Mouse (Mus musculus): ENCODE data around the gene Gm572. TPM values are rescaled to one million over a fixed set of nuclear protein-coding genes. Genes with fewer than 3 reads are reported as not detected.

Gene Gm572
- total and polyA plus RNA-seq, 2 experiments from 2014 or later: 0.70 to 1.0 TPM

GRCm38 (mm10) chr4:148625756-148626622 is 17.1 kb upstream of the Gm572 start:
- H3K27ac ChIP-seq (ENCODE audit: low read depth): peak overlapping the region; percentile 99
- no peaks in the 10 kb centered on the region for H3K9me3 ChIP-seq (replicated peaks; ENCODE audit: control insufficient read depth, low read length)
- peak overlapping the region; percentile 74 for H3K4me2 ChIP-seq (ENCODE audit: low read depth, low read length)
- WGBS: under 1% methylated on average over 57 of the region's 57 CpGs
- H3K4me3 ChIP-seq (ENCODE audit: low read depth, low read length): peak overlapping the region; percentile 91
- peaks cover 42% of the 10 kb centered on the region for H3K36me3 ChIP-seq (replicated peaks; ENCODE audit: control insufficient read depth, insufficient read depth, low read length)
- DNase-seq (ENCODE audit: low spot score): peak; percentile 64
- H3K9ac ChIP-seq (replicated peaks; ENCODE audit: low read depth, low read length): peak overlapping the region; percentile 97
- ATAC-seq (ENCODE audit: insufficient read depth, low read depth): peak; percentile 57
- no peaks in the 10 kb centered on the region for H3K27me3 ChIP-seq (ENCODE audit: control insufficient read depth, insufficient read depth, low read length)
- H3K4me1 ChIP-seq (ENCODE audit: control insufficient read depth, insufficient read depth): peaks cover 14% of the 10 kb centered on the region; the same call in 1 of the 2 replicates
- TF ChIP-seq EP300 (IDR thresholded peaks at IDR 0.05; ENCODE audit: low read depth) (no peak), CTCF (IDR thresholded peaks at IDR 0.05; ENCODE audit: low read depth) (no peak)

GRCm38 (mm10) chr4:148626623-148627185 is 16.4 kb upstream of the Gm572 start, which contains the start of gene Tardbp:
Gene Tardbp, minus strand, starts transcription at chr4:148627019.
- under 1% methylated on average over 51 of the region's 51 CpGs for whole genome bisulfite sequencing
- Histone ChIP-seq H3K27ac (ENCODE audit: low read depth) (peak within 1 kb of the TSS; percentile 99), H3K4me2 (ENCODE audit: low read depth, low read length) (peak within 1 kb of the TSS; percentile 74), H3K36me3 (replicated peaks; ENCODE audit: control insufficient read depth, insufficient read depth, low read length) (peaks cover 35% of the 10 kb centered on the region), H3K27me3 (ENCODE audit: control insufficient read depth, insufficient read depth, low read length) (no peaks in the 10 kb centered on the region), H3K4me1 (ENCODE audit: control insufficient read depth, insufficient read depth) (peaks cover 14% of the 10 kb centered on the region; the same call in 1 of the 2 replicates), H3K4me3 (ENCODE audit: low read depth, low read length) (peak within 1 kb of the TSS; percentile 91), H3K9ac (replicated peaks; ENCODE audit: low read depth, low read length) (peak within 1 kb of the TSS; percentile 97), H3K9me3 (replicated peaks; ENCODE audit: control insufficient read depth, low read length) (no peaks in the 10 kb centered on the region)
- DNase-seq (ENCODE audit: low spot score) (peak; percentile 93), ATAC-seq (ENCODE audit: insufficient read depth, low read depth) (peak; percentile 96)
- TF ChIP-seq EP300 (IDR thresholded peaks at IDR 0.05; ENCODE audit: low read depth) (peak; percentile 73; the same call in 1 of the 2 replicates), CTCF (IDR thresholded peaks at IDR 0.05; ENCODE audit: low read depth) (peak; percentile 10; the same call in 1 of the 2 replicates)

- Histone ChIP-seq H3K4me1 (ENCODE audit: control insufficient read depth, insufficient read depth) (peaks cover 14% of the 10 kb centered on the region; the same call in 1 of the 2 replicates), H3K27ac (ENCODE audit: low read depth) (peak overlapping the region; percentile 99), H3K27me3 (ENCODE audit: control insufficient read depth, insufficient read depth, low read length) (no peaks in the 10 kb centered on the region), H3K4me2 (ENCODE audit: low read depth, low read length) (peak overlapping the region; percentile 74), H3K9me3 (replicated peaks; ENCODE audit: control insufficient read depth, low read length) (no peaks in the 10 kb centered on the region), H3K9ac (replicated peaks; ENCODE audit: low read depth, low read length) (peak overlapping the region; percentile 97), H3K4me3 (ENCODE audit: low read depth, low read length) (peak overlapping the region; percentile 91), H3K36me3 (replicated peaks; ENCODE audit: control insufficient read depth, insufficient read depth, low read length) (peaks cover 30% of the 10 kb centered on the region)
- ATAC-seq (ENCODE audit: insufficient read depth, low read depth): peak; percentile 3; the same call in 1 of the 2 replicates
- DNase-seq (ENCODE audit: low spot score): no peak
- WGBS: 60% methylated on average over 3 of the region's 3 CpGs
- TF ChIP-seq CTCF (IDR thresholded peaks at IDR 0.05; ENCODE audit: low read depth) (no peak), EP300 (IDR thresholded peaks at IDR 0.05; ENCODE audit: low read depth) (no peak)
Measured at GRCm38 (mm10) chr4:148627246-148627645, 15.9 kb upstream of the Gm572 start.

GRCm38 (mm10) chr4:148632013-148632692 is 11.0 kb upstream of the Gm572 start:
- TF ChIP-seq EP300 (IDR thresholded peaks at IDR 0.05; ENCODE audit: low read depth) (no peak), CTCF (IDR thresholded peaks at IDR 0.05; ENCODE audit: low read depth) (no peak)
- ATAC-seq (ENCODE audit: insufficient read depth, low read depth) (no peak), DNase-seq (ENCODE audit: low spot score) (no peak)
- no peaks in the 10 kb centered on the region for H3K9me3 ChIP-seq (replicated peaks; ENCODE audit: control insufficient read depth, low read length)
- H3K27ac ChIP-seq (ENCODE audit: low read depth): no peak overlapping the region
- no peak overlapping the region for H3K4me3 ChIP-seq (ENCODE audit: low read depth, low read length)
- no peaks in the 10 kb centered on the region for H3K27me3 ChIP-seq (ENCODE audit: control insufficient read depth, insufficient read depth, low read length)
- no peak overlapping the region for H3K9ac ChIP-seq (replicated peaks; ENCODE audit: low read depth, low read length)
- H3K4me2 ChIP-seq (ENCODE audit: low read depth, low read length): no peak overlapping the region
- H3K4me1 ChIP-seq (ENCODE audit: control insufficient read depth, insufficient read depth): no peaks in the 10 kb centered on the region
- no peaks in the 10 kb centered on the region for H3K36me3 ChIP-seq (replicated peaks; ENCODE audit: control insufficient read depth, insufficient read depth, low read length)
- 59% methylated on average over 3 of the region's 3 CpGs for WGBS

GRCm38 (mm10) chr4:148633395-148634061 is 9.6 kb upstream of the Gm572 start:
- WGBS: 64% methylated on average over 2 of the region's 2 CpGs
- Histone ChIP-seq H3K27ac (ENCODE audit: low read depth) (no peak overlapping the region), H3K4me3 (ENCODE audit: low read depth, low read length) (no peak overlapping the region), H3K4me1 (ENCODE audit: control insufficient read depth, insufficient read depth) (no peaks in the 10 kb centered on the region), H3K36me3 (replicated peaks; ENCODE audit: control insufficient read depth, insufficient read depth, low read length) (no peaks in the 10 kb centered on the region), H3K9ac (replicated peaks; ENCODE audit: low read depth, low read length) (no peak overlapping the region), H3K9me3 (replicated peaks; ENCODE audit: control insufficient read depth, low read length) (no peaks in the 10 kb centered on the region), H3K27me3 (ENCODE audit: control insufficient read depth, insufficient read depth, low read length) (no peaks in the 10 kb centered on the region), H3K4me2 (ENCODE audit: low read depth, low read length) (no peak overlapping the region)
- no peak for DNase-seq (ENCODE audit: low spot score)
- no peak for TF ChIP-seq CTCF (IDR thresholded peaks at IDR 0.05; ENCODE audit: low read depth)
- no peak for ATAC-seq (ENCODE audit: insufficient read depth, low read depth)

Data from heart, postnatal 0 days (tissue).